Mouse (Mus musculus) layer of hippocampus, adult 9-10 months (tissue): ENCODE results near the gene Acr.

ENCODE experiments used
- DNase-seq: peaks from one replicate; pipeline ENCODE4 v3.0.0; 2022; ENCODE audit warnings: low spot score

Gene Acr

GRCm38 (mm10) chr15:89568114-89568513 is at the start of gene Acr:
Gene Acr, plus strand, starts transcription at chr15:89568326.
- DNase-seq, result no peak

DNA sequence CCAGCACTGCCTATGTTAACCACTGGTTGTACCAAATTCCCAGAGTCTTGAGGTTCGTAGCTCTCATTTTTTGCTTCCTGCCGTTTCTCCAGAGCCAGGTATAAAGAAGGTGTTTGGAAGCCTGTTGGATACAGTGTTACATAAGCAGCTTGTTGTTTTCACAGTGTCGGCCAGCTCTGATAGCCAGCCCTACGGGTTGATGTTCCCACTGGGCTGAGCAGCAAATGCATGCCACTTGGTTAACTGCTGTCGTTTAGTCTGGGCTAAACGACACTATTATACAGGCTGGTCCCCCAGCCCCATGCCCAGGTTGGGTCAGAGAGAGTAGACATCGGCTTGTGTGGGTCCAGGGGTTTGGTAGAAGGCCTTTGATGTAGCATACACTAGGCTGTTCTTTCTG is 46.2 kb upstream of the Acr start:
- no peak for DNase-seq

- DNase-seq, result no peak
These were observed 45.4 kb upstream of the Acr start for GRCm38 (mm10) chr15:89522566-89523282.

DNA sequence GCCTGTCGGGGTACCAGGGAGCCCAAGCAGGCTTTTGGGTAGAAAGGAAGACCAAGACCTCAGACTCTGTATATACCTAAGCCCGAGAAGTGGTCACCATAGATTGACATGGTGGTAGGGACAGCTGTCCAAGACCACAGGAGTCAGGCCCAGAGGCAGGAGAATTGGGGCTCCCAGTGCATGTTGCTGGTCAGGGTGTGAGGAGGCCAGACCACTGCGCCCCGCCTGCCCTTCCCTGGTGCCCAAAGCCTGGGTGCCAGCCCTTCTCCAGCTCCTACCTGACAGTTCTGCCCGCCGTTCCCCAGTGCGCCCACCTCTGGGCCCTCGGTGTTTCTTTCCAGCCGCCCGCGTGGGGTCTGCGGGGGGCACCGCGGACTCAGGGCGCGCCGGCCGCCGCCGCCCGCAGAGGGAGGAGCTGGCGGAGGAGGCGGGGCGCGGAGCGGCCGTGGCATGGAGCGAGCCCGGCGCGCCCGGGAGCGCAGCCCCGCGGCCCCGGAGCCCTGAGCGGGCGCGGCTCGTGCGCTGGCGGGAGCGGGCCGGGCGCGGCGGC is 44.8 kb upstream of the Acr start:
- no peak for DNase-seq

DNA sequence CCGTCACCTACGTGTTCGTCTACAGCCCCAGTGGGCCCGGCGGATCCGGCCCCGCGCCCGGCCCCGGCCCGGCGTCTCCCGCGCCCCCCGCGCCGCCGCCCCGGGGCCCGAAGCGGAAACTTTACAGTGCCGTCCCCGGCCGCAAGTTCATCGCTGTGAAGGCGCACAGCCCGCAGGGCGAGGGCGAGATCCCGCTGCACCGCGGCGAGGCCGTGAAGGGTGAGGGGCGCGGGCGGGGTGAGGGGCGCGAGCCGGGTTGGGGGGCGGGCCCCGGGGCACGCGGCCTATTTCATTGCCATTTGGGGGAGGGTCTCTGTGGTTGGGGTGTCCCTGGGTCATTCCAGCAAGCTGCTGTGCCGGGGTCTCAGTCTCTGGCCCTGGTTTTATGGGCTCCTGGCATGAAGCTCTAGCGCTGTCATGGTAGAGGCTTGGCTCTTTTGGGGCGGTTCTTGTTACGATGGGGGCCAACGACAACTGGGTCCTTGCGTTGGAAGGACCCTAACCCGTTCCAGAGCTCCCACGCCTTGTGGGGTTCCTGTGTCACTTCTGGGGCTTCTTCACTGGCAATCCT is 44.0 kb upstream of the Acr start:
- no peak for DNase-seq

GRCm38 (mm10) chr15:89524611-89525415 is 43.3 kb upstream of the Acr start:
- no peak for DNase-seq

DNA sequence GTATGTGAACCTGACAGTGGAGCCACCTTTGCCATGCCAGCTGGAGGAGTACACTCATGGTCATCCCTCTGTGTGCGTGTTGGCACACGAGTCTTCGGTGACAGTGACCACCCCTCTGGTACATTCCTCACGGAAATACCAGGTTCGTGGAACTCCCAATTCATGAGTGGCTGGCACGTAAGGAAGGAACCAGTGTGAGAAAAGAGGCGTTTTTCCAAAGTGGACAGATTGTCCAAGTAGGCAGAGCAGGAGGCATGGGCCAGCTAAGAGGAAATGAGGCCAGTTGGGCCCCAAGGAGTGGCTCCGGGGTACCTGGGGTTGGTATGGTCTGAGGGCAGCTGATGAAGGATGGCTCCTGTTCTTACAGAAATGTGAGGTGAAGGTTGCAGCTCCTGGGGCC is 42.7 kb upstream of the Acr start:
- no peak for DNase-seq

DNA sequence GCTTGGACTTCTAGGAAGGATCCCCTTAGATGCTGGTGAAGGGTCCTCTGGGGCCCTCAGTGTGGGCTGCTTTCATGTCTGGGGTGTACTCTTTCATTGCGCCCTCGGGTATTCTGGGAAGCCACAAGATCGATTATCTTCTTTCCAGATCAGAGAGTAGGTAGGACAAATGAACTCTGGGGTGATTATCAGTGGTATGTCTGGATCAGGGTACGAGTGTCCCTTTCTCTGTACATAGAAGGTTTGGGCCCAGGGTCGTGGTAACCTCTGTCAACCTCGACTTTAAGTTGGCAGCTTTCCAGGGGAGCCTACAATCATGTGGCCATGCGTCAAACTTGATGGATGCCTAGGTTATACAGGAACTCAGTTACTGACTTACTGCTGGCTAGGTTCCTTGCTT is 42.2 kb upstream of the Acr start:
- DNase-seq, result no peak

DNA sequence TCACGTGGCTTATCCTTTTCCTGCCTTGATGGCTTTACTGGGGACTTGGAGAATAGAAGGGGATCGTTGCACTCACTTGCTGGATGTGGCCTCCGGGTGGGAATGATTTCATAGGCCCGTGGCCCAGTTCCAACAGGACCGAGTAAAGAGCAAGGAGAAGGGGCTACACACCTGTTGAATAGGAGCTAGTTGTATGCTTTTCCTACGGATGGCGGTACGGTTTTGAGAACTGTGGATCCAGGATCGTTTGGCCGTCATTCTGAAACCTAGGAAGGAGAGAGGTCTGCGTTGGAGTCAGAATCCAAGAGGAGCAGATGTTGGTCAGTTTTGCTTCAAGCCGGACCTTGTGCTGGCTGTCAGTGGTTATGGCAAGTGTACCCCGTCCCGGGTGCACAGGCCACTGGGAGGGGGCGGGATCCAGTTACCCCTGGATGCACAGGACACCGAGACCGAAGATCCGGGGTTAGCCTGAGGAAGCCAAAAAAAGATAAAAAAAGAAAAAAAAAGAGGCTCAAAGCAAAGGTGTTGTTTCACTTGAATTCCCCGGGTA is 41.3 kb upstream of the Acr start:
- DNase-seq, result no peak

- no peak for DNase-seq
These were observed 40.7 kb upstream of the Acr start for GRCm38 (mm10) chr15:89527466-89527865.

DNA sequence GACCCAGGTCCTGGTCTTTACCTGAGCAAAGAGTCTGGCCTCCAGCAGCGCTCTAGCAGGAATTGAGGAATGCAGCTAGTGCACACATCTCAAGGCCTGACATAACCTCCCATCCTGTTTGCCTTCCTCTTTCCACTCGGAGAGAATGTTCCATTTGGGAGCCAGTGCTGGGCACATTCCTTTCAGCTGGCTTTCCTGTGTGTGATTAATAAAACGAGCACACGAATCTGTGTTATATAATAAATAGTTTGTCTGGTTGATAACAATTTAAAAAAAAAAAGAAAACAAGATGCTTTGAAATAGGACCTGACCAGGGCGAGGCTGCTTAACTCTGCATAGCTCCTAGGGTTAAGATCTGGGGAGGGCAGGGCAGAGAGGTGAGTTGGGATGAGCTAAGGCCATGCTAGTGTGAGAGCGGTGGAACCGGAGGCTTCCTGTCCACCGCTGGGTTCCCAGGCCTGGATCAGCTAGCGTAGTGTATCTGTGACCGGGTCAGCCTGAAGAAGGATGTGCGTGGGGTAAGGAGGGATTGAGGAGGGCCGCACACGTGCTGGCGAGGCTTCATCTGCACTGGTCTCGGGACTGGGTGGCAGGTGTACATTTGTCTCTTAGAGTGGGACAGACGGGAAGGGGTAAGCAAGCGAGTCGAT is 39.8 kb upstream of the Acr start:
- no peak for DNase-seq

DNA sequence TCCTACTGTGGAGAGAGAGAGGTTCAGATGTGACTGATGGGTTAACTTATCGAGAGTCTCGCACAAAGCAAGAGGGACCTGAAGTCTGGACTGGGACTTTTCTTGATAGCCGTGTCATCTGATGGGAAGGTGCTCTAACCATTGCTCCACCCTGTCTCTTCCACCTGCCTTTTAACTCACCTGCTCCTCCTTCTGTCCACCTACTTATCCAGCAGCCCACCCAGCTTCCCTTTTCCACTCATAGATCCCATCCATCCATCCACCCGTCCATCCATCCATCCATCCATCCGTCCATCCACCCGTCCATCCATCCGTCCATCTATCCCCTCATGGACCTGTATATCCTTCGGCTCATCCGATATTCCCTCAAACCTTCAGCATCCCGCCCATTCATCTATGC is 39.2 kb upstream of the Acr start:
- no peak for DNase-seq

DNA sequence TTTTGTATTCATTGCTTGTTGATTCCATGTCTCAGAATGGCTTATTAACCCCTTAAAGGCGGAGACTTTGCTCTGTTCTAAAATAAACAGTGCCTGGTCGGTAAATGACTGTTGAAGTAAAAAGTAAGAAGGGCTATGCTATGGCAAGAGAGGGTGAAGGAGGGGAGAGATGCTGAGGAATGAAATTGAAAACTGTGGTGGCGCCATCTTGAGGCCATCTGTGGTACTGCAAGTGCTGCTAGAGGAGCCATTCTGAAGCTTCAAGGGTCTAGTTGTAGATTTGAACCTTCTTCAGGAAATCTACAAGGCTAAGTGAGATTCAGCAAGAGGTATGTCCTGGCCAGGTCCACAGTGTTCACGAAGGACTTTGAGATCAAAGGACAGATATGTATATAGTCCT is 37.8 kb upstream of the Acr start:
- peak; percentile 61 for DNase-seq

- no peak for DNase-seq
These were observed 36.7 kb upstream of the Acr start for GRCm38 (mm10) chr15:89531399-89531798.

DNA sequence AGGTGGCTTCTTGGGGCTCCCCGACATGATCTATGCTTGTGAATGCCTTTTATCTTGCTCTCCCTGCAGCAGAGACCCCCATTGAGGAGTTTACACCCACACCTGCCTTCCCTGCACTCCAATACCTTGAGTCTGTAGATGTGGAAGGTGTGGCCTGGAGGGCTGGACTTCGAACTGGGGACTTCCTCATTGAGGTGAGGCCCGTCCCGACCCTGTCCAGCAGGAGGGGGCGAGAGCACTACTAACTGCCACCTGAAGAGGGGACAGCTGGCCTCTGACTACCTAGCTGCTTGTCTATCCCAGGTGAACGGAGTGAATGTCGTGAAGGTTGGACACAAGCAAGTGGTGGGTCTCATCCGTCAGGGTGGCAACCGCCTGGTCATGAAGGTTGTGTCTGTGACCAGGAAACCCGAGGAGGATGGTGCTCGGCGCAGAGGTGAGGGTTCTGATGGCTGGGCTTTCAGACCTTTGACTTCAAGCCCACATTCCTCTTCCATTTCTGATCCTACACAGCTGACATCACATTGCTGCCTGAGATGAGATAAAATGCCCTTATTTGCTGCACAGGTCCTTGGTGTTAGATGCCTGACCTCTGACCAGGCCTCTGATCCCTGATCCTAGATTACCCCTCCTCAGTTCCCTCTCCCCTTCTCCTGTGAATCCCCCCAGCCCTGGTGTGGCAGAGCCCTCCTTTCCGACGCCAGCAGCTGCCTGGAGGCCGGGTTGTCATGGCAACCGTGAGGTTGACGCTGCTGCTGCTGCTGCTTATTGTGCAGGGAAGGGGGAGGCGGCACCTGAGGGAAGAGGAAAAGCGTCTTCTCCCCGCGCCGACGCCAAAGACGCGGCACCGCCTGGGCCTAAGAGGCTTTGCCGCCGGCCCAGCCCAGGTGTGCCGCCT is 35.9 kb upstream of the Acr start:
- DNase-seq, result no peak

- DNase-seq, result no peak
These were observed 34.9 kb upstream of the Acr start for GRCm38 (mm10) chr15:89532924-89533842.

DNA sequence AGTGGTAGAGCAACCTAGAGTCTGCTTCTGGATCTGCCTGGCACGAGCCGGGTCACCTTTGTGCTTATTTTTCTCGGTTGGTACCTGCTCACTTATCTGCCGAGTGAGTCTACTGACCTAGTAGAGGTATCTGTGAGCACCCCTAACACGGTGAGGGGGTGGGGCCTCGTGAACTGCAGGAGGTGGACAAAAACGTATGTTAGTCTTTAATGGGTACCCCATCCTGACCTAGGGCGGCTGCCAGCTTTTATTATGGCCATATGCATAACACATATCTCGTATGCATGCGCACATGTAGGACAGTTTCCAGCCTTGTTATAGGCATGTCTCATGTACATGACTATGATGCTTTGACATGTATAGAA is 34.3 kb upstream of the Acr start:
- no peak for DNase-seq

DNA sequence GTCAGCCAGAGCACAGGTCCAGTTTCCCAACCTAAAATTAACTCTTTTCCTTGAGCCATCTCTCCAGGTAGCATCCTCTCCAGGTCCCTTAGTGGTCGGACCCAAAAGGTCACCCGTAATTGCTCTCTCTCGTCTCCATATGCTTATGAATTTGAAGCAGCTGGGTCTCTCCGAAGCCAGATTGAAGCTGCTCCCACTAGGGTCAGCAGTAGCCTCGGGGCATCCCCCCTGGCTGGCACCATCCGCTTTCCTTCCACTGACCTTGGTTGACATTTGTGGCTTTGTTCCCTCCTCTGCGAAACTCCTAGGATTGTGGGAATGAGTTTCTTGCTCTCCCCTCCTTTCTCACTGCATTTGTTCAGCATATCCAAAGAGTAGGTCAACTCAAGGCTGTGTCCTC is 24.0 kb upstream of the Acr start:
- DNase-seq, result no peak

DNA sequence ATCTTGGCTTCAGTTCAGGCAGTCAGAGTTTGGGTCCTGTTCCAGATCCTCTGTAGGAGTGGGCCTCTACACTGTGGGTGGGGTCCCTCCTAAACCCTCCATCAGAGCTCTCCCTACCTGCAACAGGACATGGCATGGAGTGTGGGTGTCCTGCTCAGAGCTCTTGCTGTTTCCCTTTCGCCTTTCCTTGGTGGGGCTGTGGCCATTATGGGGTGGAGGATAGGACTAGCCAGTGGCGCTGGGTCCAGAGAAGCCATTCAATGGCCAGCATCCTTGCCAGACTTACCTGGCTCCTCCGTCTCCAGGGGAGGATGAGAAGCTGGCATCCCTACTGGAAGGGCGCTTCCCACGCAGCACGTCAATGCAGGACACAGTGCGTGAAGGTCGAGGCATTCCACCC is 20.8 kb upstream of the Acr start:
- DNase-seq, result no peak
